Mouse (Mus musculus): ENCODE measurements around the gene Syap1.
A peak's percentile ranks its signal among the peaks of the same experiment; 100 is the strongest.
"Not testable (repeated sequence)": the region's sequence is repeated elsewhere in the genome, so short reads cannot be mapped to it uniquely, and the experiment has no call there.

Gene Syap1

GRCm38 (mm10) chrX:162887931-162888511 lies at the start of gene Syap1:
Gene Syap1 (minus strand): TSS chrX:162888447.
- no peak for DNase-seq (ENCODE audit: low spot score)

GRCm38 (mm10) chrX:162931467-162931866 lies 43.2 kb upstream of the Syap1 start:
- no peak for DNase-seq (ENCODE audit: low spot score)

DNA sequence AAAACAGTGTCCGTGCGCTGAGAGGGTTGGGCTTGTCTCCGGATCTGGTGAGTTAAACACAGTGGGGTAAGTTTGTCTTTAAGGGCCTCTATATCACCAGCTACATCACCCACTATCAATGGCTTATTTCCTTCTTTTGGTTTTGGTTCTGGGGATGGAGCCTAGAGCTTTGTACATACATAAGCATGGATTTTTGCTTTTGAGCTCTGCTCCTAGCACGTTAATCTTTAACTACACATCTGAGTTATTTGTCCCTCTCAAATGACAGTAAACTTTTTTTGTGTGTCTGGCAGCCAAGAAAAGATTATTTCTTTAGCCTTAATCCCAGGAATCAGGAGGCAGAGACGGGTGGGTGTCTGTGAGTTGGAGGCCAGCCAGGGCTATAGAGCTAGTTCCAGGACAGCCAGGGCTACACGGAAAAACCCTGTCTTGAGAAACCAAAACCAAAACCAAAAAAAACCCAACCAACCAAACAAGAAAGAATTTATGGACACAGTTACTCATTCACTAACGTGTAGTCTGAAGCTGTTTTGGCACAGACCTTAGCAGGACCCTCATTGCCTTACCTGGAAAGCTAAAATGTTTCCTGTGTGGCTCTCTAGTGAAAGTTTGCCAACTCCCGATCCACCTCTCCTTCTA lies 33.4 kb upstream of the Syap1 start:
- DNase-seq (ENCODE audit: low spot score): no peak

GRCm38 (mm10) chrX:162915697-162916096 lies 27.4 kb upstream of the Syap1 start:
- peak; percentile 35 for DNase-seq (ENCODE audit: low spot score)

- DNase-seq (ENCODE audit: low spot score): no peak
These were observed 25.4 kb upstream of the Syap1 start for GRCm38 (mm10) chrX:162913651-162914050.

DNA sequence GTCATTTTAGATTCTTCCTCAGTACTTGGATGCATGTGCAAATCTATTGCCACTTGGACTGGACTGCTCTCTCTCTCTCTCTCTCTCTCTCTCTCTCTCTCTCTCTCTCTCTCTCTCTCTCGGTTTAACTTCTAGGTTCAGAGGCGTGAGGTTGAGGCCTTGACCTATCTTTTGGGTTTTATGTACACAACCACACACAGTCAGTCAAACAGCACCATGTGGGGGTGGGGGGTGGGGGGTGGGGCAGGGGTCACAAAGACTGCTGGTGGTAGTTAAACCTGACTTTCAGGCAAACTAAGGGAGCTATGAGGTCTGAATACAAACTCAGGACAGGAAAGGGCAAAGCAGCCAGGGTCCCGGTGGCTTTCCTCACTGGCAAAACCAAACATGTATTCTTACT lies 19.3 kb upstream of the Syap1 start:
- no peak for DNase-seq (ENCODE audit: low spot score)

- DNase-seq (ENCODE audit: low spot score): peak; percentile 16
These were observed 13.9 kb upstream of the Syap1 start for GRCm38 (mm10) chrX:162902040-162902734.

DNA sequence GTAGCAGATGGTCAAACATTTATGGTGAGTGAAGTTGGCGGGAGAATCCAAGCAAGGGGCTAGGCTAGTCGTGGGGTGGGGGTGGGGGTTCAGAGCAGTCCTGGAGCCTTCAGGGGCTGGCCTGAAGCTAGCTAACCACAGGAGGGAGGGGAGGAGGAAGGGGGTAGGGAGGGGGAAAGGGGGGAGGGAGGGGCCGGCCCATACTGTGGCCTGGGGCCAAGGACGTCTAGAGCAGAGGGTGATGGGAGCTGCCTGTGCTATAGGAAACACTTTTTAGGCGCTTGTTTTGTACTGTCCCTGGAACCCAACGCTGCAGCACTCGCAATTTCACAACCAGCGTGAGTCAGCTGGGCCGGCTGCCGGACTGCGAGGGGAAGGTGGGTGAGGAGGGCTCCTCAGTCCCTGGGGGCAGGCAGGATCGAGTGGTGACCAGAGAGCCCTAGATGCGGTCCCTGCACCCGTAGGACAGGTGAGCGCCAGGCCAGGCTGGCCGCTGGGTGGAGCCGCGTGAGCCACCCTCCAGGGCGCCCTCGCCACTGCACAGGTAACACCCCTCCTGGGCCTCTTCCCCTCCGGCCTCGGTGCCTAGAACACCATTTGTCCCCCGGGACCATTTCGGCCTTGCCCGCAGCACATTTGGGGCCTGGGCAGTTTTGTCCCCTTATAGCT lies 13.3 kb upstream of the Syap1 start:
- no peak for DNase-seq (ENCODE audit: low spot score)

DNA sequence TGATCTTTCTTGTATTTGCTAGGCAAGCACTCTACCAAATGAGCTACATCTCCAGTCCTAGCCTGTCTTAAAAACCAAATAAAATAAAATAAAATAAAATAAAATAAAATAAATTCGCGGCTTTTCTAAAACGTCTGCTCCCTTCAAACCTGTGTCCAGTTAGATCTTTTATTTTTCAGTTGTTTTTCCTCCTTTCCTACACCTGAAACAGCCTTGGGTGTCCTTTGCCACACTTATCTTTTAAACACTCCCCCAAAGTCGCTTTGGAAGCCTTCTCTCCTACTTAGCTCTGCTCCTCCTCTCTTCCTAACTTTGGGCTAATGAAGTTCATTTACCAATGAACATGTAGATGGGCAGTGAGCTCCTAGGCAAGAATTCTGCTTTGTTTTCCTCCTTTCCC lies 12.7 kb upstream of the Syap1 start, which contains the start of gene Ctps2:
Gene Ctps2 (plus strand): TSS at position 301 of the 400 bp plus-strand sequence.
- DNase-seq (ENCODE audit: low spot score): no peak

DNA sequence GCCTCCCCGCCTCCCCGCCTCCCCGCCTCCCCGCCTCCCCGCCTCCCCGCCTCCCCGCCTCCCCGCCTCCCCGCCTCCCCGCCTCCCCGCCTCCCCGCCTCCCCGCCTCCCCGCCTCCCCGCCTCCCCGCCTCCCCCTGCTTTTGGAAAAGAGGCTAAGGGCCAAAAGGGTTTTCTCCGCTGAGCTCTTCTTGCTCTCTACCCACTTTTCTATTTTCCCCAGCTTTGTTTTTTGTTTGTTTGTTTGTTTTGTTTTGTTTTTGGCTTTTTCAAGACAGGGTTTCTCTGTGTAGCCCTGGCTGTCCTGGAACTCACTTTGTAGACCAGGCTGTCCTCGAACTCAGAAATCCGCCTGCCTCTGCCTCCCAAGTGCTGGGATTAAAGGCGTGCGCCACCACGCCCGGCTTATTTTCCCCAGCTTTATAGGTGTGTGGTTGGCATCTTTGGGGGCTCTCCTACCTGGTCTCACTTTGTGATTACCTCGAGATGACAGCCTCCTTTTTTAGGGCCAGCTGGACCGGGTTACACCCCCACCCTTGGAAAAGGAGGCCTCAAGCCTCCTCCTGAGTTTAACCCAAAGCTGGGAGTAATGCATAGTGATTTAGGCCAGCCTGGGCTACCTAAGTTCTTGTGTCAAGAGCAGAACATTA lies 452 bp upstream of the Syap1 start:
- DNase-seq (ENCODE audit: low spot score): not testable (repeated sequence)

DNA sequence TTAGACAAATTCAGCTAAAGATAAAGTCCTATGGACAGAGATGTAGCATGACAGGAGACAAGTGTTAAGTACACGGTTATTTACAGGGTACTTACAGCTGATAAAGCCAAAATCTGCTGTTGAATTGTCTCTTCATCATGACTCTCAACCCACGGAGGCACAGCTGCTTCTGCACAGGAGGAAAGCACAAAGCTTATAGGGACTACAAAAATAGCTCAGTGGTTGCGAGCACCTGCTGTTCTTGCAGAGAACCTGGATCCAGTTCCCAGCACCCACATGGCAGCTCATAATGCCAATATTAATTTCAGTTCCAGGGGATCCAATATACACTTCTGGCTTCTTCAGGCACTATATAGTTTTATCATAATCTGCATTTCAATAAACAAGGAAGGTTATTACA lies 10.0 kb downstream of the Syap1 start:
- DNase-seq (ENCODE audit: low spot score): no peak

GRCm38 (mm10) chrX:162873761-162874160 lies 14.5 kb downstream of the Syap1 start:
- no peak for DNase-seq (ENCODE audit: low spot score)

GRCm38 (mm10) chrX:162871734-162872517 lies 16.3 kb downstream of the Syap1 start:
- no peak for DNase-seq (ENCODE audit: low spot score)

DNA sequence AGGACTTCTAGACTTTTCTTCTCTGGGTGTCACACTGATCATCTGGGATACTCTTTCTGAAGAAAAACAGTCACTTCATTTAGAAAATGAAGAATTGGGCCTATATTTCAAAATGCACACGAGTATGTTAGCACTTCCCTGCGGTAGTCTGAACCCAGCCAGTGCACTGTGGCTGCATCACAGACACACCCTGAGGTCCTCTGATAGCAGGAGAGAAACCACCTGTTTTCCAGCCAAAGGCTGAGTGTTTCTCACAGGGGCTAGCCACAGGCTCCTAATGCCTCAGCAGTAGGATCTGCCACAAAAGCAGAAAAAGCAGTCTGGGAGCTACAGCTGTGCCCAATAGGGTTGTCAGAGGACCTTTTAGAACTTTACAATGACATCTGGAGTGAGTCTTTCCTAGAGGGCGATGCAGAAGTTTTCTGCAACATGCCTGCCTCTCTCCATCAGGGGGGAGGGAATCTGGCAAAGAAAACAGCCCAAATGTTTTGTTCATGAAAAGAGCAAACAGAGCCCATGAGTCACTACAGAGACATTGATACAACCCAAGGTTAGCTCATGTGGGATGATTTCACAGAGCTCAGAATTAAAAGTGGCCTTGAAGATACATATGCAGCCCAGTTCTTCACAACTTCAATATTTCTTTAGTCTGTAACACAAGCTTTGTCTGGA lies 19.8 kb downstream of the Syap1 start:
- DNase-seq (ENCODE audit: low spot score): no peak

DNA sequence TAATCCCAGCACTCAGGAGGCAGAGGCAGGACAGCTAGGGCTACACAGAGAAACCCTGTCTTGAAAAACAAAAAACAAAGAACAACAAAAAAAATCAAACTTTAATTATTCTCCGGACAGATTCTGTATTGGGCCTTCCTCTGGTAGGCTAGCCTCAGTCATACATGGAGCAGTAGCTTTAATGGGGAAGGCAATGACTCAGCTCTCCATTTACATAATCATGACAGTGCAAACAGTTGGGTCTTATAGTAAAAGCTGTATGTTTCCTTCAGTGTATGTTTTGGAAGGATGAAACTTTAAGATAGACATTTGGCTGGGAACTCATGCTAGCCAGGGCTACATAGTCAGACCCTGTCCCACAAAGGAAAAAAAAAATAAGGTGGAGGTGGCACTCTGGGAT lies 39.6 kb downstream of the Syap1 start:
- DNase-seq (ENCODE audit: low spot score): no peak

DNA sequence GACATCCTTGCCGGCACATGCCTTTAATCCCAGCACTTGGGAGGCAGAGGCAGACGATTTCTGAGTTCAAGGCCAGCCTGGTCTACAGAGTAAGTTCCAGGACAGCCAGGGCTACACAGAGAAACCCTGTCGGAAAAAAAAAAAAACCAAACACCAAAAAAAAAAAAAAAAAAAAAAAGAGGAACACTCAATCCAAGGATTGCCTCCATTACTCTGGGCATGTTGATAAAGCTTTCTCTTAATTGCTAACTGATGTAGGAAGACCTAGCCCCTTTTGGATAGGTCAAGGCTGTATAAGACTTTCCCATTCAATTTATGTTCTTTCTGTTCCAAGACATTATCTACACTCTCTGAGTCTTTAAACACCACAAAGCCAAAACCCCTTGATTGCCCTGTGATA lies 42.7 kb downstream of the Syap1 start:
- DNase-seq (ENCODE audit: low spot score): no peak

GRCm38 (mm10) chrX:162844447-162845100 lies 43.7 kb downstream of the Syap1 start:
- DNase-seq (ENCODE audit: low spot score): no peak

- DNase-seq (ENCODE audit: low spot score): no peak
These were observed 56.1 kb downstream of the Syap1 start for GRCm38 (mm10) chrX:162832101-162832500.

GRCm38 (mm10) chrX:162831542-162831941 lies 56.7 kb downstream of the Syap1 start:
- no peak for DNase-seq (ENCODE audit: low spot score)

GRCm38 (mm10) chrX:162831036-162831435 lies 57.2 kb downstream of the Syap1 start:
- DNase-seq (ENCODE audit: low spot score): no peak

Measured in layer of hippocampus, adult 9-10 months (tissue).